Mouse (Mus musculus) kidney, embryonic 16.5 days (tissue): ENCODE data around the gene Dennd2c. TPM values are rescaled to one million over a fixed set of nuclear protein-coding genes. Genes with fewer than 3 reads are reported as not detected.

Experiments used
- ATAC-seq: fragments of 200-750 bp; cut with Nextera tagmentation; 2 replicates; pipeline ENCODE4 v1.8.0; 2017; ENCODE audit warnings: moderate TSS enrichment; ENCODE audit not compliant: low FRiP score, low TSS enrichment
- H3K27ac ChIP-seq: fragments of 300-500 bp; sonication (generic); 2 replicates; pipeline ENCODE4 v1.5.1; 2014; ENCODE audit warnings: low read length
- H3K27me3 ChIP-seq: fragments of 300-500 bp; sonication (generic); 2 replicates; pipeline ENCODE4 v1.6.1; 2014; ENCODE audit warnings: low read length, control low read depth, mixed read lengths; ENCODE audit not compliant: insufficient read depth
- H3K36me3 ChIP-seq: fragments of 300-500 bp; sonication (generic); 2 replicates; pipeline ENCODE4 v1.6.1; 2014; ENCODE audit warnings: low read length, control low read depth, mixed read lengths; ENCODE audit not compliant: insufficient read depth
- H3K4me1 ChIP-seq: fragments of 300-500 bp; sonication (generic); 2 replicates; pipeline ENCODE4 v1.6.1; 2014; ENCODE audit warnings: low read length, control low read depth, mixed read lengths; ENCODE audit not compliant: insufficient read depth
- H3K4me2 ChIP-seq: fragments of 300-500 bp; sonication (generic); replicated peaks from 2 replicates; pipeline ENCODE4 v1.6.1; 2014; ENCODE audit warnings: low read depth, low read length
- H3K4me3 ChIP-seq: fragments of 300-500 bp; sonication (generic); 2 replicates; pipeline ENCODE4 v1.5.1; 2014; ENCODE audit warnings: mild to moderate bottlenecking, low read length
- H3K9ac ChIP-seq: fragments of 300-500 bp; sonication (generic); replicated peaks from 2 replicates; pipeline ENCODE4 v1.6.1; 2014; ENCODE audit warnings: low read length
- H3K9me3 ChIP-seq: fragments of 300-500 bp; sonication (generic); 2 replicates; pipeline ENCODE4 v1.6.1; 2016; ENCODE audit warnings: low read length, control low read depth
- WGBS: fragments of 180-500 bp; shearing (Covaris S2); extraction: QIAGEN DNeasy Blood & Tissue Kit; methylation state at CpG from one replicate; pipeline ENCODE4 v1.1.7; 2014; 5-methylcytosine and 5-hydroxymethylcytosine counted together
- polyA plus RNA-seq: library from polyadenylated mRNA; unstranded; fragments of >200 nt; fragmentation: Nextera tagmentation; extraction: Ambion mirVana; gene quantifications from 2 replicates; pipeline ENCODE4 v1.2.1, GENCODE M21; 2015

Dennd2c gene
- polyA plus RNA-seq, 1 experiment from 2014 or later = 4.0 TPM

- Histone ChIP-seq H3K4me3 (no peak overlapping the region), H3K27ac (no peak overlapping the region), H3K9ac (no peak overlapping the region), H3K9me3 (no peaks in the 10 kb centered on the region), H3K27me3 (no peaks in the 10 kb centered on the region), H3K36me3 (0 out of 2 replicates have a peak, but pooled peaks cover 7% of the 10 kb centered on the region), H3K4me1 (no peaks in the 10 kb centered on the region), H3K4me2 (no peak overlapping the region)
- 68% methylated on average over 23 of the region's 23 CpGs for WGBS
- ATAC-seq = no peak
Measured at GRCm38 (mm10) chr3:103146330-103147166, 44.1 kb downstream of the Dennd2c start.

- H3K4me2 ChIP-seq = no peak overlapping the region
- no peak overlapping the region for H3K9ac ChIP-seq
- no peak overlapping the region for H3K27ac ChIP-seq
- no peaks in the 10 kb centered on the region for H3K9me3 ChIP-seq
- WGBS = 84% methylated on average over 4 of the region's 4 CpGs
- H3K4me1 ChIP-seq = no peaks in the 10 kb centered on the region
- H3K27me3 ChIP-seq = no peaks in the 10 kb centered on the region
- ATAC-seq = no peak
- H3K36me3 ChIP-seq = 0 out of 2 replicates have a peak, but pooled peaks cover 7% of the 10 kb centered on the region
- H3K4me3 ChIP-seq = no peak overlapping the region
Measured at GRCm38 (mm10) chr3:103147775-103148174, 45.4 kb downstream of the Dennd2c start.

- no peak for ATAC-seq
- WGBS = 80% methylated on average over 10 of the region's 10 CpGs
Measured at GRCm38 (mm10) chr3:103148941-103149340, 46.5 kb downstream of the Dennd2c start.

GRCm38 (mm10) chr3:103153761-103154160, 51.4 kb downstream of the Dennd2c start:
- peaks cover 5% of the 10 kb centered on the region; the same call in 1 of the 2 replicates for H3K9me3 ChIP-seq
- no peaks in the 10 kb centered on the region for H3K27me3 ChIP-seq
- no peak overlapping the region for H3K27ac ChIP-seq
- H3K4me2 ChIP-seq = no peak overlapping the region
- no peak overlapping the region for H3K9ac ChIP-seq
- H3K36me3 ChIP-seq = peaks cover 16% of the 10 kb centered on the region; the same call in 1 of the 2 replicates
- H3K4me1 ChIP-seq = no peaks in the 10 kb centered on the region
- H3K4me3 ChIP-seq = no peak overlapping the region
- ATAC-seq = no peak

More at GRCm38 (mm10) chr3:103148941-103149340, 46.5 kb downstream of the Dennd2c start:
- Histone ChIP-seq H3K4me3 (no peak overlapping the region), H3K4me1 (no peaks in the 10 kb centered on the region), H3K9ac (no peak overlapping the region), H3K27me3 (no peaks in the 10 kb centered on the region), H3K36me3 (peaks cover 14% of the 10 kb centered on the region; the same call in 1 of the 2 replicates), H3K27ac (no peak overlapping the region), H3K4me2 (no peak overlapping the region), H3K9me3 (peaks cover 5% of the 10 kb centered on the region; the same call in 1 of the 2 replicates)

GRCm38 (mm10) chr3:103159232-103159900, 57.0 kb downstream of the Dennd2c start:
- Histone ChIP-seq H3K4me2 (no peak overlapping the region), H3K4me1 (no peaks in the 10 kb centered on the region), H3K9me3 (no peaks in the 10 kb centered on the region), H3K9ac (no peak overlapping the region), H3K4me3 (no peak overlapping the region), H3K27me3 (no peaks in the 10 kb centered on the region), H3K36me3 (no peaks in the 10 kb centered on the region), H3K27ac (no peak overlapping the region)
- no peak for ATAC-seq
- WGBS = 58% methylated on average over 3 of the region's 3 CpGs

- peaks cover 9% of the 10 kb centered on the region; the same call in 1 of the 2 replicates for H3K36me3 ChIP-seq
- H3K27me3 ChIP-seq = no peaks in the 10 kb centered on the region
- no peak for ATAC-seq
- H3K9me3 ChIP-seq = no peaks in the 10 kb centered on the region
- H3K4me1 ChIP-seq = peaks cover 11% of the 10 kb centered on the region
- H3K4me3 ChIP-seq = no peak overlapping the region
- H3K4me2 ChIP-seq = no peak overlapping the region
- WGBS = 20% methylated on average over 4 of the region's 4 CpGs
- H3K9ac ChIP-seq = no peak overlapping the region
- no peak overlapping the region for H3K27ac ChIP-seq
Measured at GRCm38 (mm10) chr3:103169771-103170170, 67.4 kb downstream of the Dennd2c start.

GRCm38 (mm10) chr3:103171505-103172267, 69.3 kb downstream of the Dennd2c start, which contains the start of gene Bcas2:
Bcas2 (plus strand) TSS chr3:103171655.
- peaks cover 23% of the 10 kb centered on the region for H3K36me3 ChIP-seq
- peaks cover 11% of the 10 kb centered on the region for H3K4me1 ChIP-seq
- H3K27ac ChIP-seq = peak within 1 kb of the TSS; percentile 85
- peak within 1 kb of the TSS; percentile 89 for H3K4me2 ChIP-seq
- peak within 1 kb of the TSS; percentile 91 for H3K9ac ChIP-seq
- peak within 1 kb of the TSS; percentile 82 for H3K4me3 ChIP-seq
- no peaks in the 10 kb centered on the region for H3K27me3 ChIP-seq
- H3K9me3 ChIP-seq = no peaks in the 10 kb centered on the region
- ATAC-seq = peak; percentile 96
- WGBS = under 1% methylated on average over 54 of the region's 56 CpGs

- ATAC-seq = no peak
- H3K4me2 ChIP-seq = peak overlapping the region; percentile 89
- peak overlapping the region; percentile 82 for H3K4me3 ChIP-seq
- peaks cover 11% of the 10 kb centered on the region for H3K4me1 ChIP-seq
- H3K27me3 ChIP-seq = no peaks in the 10 kb centered on the region
- H3K27ac ChIP-seq = 0 out of 2 replicates have a peak overlapping the region, but pooled peaks have one; percentile 7
- H3K9ac ChIP-seq = peak overlapping the region; percentile 91
- H3K9me3 ChIP-seq = no peaks in the 10 kb centered on the region
- 36% methylated on average over 5 of the region's 5 CpGs for WGBS
- peaks cover 31% of the 10 kb centered on the region for H3K36me3 ChIP-seq
Measured at GRCm38 (mm10) chr3:103172615-103173014, 70.2 kb downstream of the Dennd2c start.

- H3K4me2 ChIP-seq = no peak overlapping the region
- no peak overlapping the region for H3K4me3 ChIP-seq
- H3K27ac ChIP-seq = no peak overlapping the region
- no peaks in the 10 kb centered on the region for H3K9me3 ChIP-seq
- peaks cover 46% of the 10 kb centered on the region for H3K36me3 ChIP-seq
- no peak overlapping the region for H3K9ac ChIP-seq
- peaks cover 7% of the 10 kb centered on the region for H3K4me1 ChIP-seq
- 95% methylated on average over 4 of the region's 4 CpGs for WGBS
- ATAC-seq = no peak
- H3K27me3 ChIP-seq = no peaks in the 10 kb centered on the region
Measured at GRCm38 (mm10) chr3:103176740-103177139, 74.3 kb downstream of the Dennd2c start.
